Mouse (Mus musculus): ENCODE measurements around the gene Vcan.

The Vcan gene

GRCm38 (mm10) chr13:89726492-89726891 is 15.8 kb downstream of the Vcan start:
- no peak for DNase-seq (ENCODE audit: extremely low spot score, low spot score)

- no peak for DNase-seq (ENCODE audit: extremely low spot score, low spot score)
These were observed 21.8 kb downstream of the Vcan start for GRCm38 (mm10) chr13:89720497-89720896.

GRCm38 (mm10) chr13:89709497-89710201 is 32.7 kb downstream of the Vcan start:
- DNase-seq (ENCODE audit: extremely low spot score, low spot score), result no peak

GRCm38 (mm10) chr13:89708151-89708927 is 34.0 kb downstream of the Vcan start:
- no peak for DNase-seq (ENCODE audit: extremely low spot score, low spot score)

DNA sequence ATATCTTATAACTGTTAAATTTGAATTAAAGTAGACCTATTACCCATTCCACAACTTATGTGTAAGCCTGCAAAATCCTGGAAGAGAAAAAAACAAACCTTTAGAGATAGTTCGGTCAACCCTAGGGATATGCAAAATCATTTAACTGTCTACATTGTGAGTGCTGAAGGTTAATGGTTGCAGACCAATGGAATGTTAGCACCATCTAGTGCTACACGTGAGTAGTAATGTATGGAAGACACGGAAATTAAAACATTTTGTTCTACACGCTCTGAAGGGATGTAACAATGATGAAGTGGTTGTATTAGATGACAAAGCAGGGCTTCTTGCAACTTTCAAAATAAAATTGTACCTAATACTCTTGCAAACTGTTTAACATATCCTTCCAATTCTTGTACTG is 39.9 kb downstream of the Vcan start:
- no peak for DNase-seq (ENCODE audit: extremely low spot score, low spot score)

GRCm38 (mm10) chr13:89699998-89700555 is 42.2 kb downstream of the Vcan start:
- no peak for DNase-seq (ENCODE audit: extremely low spot score, low spot score)

DNA sequence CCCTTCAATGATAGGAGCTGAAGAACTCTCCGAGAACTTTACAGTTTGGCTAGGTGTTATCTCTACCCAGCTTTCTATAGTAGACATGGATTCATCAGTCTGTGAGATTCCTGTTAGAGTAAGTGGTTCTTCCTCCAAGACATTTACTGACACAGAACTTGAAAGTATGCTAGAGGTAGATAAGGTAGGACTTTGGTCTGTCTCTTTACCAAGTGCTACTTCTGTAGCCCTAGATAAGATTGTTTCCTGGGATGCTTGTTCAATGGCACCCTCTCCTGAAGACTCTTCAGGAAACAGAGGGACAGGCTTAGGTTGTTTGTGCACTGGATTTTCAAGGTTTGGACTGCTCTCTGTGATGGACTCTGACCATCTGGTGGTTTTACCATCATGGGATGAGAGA is 49.7 kb downstream of the Vcan start:
- no peak for DNase-seq (ENCODE audit: extremely low spot score, low spot score)

GRCm38 (mm10) chr13:89683490-89683889 is 58.8 kb downstream of the Vcan start:
- no peak for DNase-seq (ENCODE audit: extremely low spot score, low spot score)

GRCm38 (mm10) chr13:89682254-89682653 is 60.1 kb downstream of the Vcan start:
- no peak for DNase-seq (ENCODE audit: extremely low spot score, low spot score)

GRCm38 (mm10) chr13:89679756-89680155 is 62.6 kb downstream of the Vcan start:
- DNase-seq (ENCODE audit: extremely low spot score, low spot score), result no peak

- no peak for DNase-seq (ENCODE audit: extremely low spot score, low spot score)
These were observed 71.8 kb downstream of the Vcan start for GRCm38 (mm10) chr13:89670505-89670904.

GRCm38 (mm10) chr13:89668981-89669880 is 73.1 kb downstream of the Vcan start:
- no peak for DNase-seq (ENCODE audit: extremely low spot score, low spot score)

GRCm38 (mm10) chr13:89668069-89668468 is 74.2 kb downstream of the Vcan start:
- DNase-seq (ENCODE audit: extremely low spot score, low spot score), result no peak

- no peak for DNase-seq (ENCODE audit: extremely low spot score, low spot score)
These were observed 80.6 kb downstream of the Vcan start for GRCm38 (mm10) chr13:89661688-89662087.

DNA sequence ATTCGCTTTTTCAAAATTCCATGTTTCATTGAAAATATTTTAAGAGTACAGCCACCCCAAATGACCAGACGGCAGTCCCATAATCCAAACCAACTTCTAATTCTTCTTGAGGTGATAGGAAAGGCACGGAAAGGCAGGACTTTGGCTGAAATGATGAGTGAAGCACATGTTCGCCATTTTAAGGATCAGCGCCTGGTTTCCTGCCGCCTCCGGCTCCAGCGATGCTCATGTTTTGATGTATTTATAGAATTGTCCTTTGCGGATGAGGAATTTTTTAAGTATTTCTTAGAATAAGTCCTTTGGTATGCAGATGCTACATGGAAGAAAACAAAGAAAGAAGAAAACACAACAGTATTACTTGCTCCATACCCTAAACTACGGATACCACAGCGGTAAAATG is 85.3 kb downstream of the Vcan start:
- no peak for DNase-seq (ENCODE audit: extremely low spot score, low spot score)

GRCm38 (mm10) chr13:89653279-89653678 is 89.0 kb downstream of the Vcan start:
- DNase-seq (ENCODE audit: extremely low spot score, low spot score), result no peak

DNA sequence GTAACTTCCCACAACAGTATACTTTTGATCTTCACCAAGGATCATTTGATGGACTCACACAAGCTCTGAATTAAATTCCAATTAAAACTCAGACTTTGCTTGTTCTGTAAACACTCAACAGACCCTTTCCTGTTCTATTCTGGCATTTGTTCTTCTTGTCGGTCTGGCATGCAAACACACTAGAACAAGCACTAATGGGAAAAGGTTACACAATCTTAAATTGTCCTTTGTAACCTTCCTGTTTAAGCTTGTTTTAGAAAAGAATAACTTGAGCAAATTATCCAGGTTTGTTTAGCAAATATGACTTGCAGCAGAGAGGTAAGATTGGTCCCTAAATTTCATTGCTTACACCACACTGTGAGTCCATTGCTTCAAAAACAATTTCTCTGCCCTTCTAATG is 89.5 kb downstream of the Vcan start:
- no peak for DNase-seq (ENCODE audit: extremely low spot score, low spot score)

DNA sequence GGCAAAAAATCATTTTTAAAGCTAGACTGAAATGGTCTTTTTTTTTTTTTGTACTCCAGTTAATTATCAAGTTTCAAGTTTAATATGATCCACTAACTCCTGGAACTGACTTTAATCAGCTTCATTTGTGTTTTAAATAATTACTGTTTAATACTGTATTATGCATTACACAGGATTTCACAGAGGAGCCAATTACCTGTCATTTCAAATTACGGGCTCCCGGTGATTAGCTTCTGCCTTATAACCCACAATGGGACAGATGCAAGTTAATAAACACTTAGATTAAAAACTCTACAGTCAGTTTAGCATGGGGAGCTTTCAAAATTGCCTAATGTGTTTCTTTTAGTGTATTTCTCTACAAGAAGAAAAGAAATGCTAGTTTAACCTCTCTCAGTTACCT is 96.7 kb downstream of the Vcan start:
- no peak for DNase-seq (ENCODE audit: extremely low spot score, low spot score)

GRCm38 (mm10) chr13:89637012-89637411 is 105.3 kb downstream of the Vcan start:
- DNase-seq (ENCODE audit: extremely low spot score, low spot score), result no peak

- DNase-seq (ENCODE audit: extremely low spot score, low spot score), result no peak
These were observed 108.1 kb downstream of the Vcan start for GRCm38 (mm10) chr13:89634137-89634683.

- no peak for DNase-seq (ENCODE audit: extremely low spot score, low spot score)
These were observed 123.2 kb downstream of the Vcan start for GRCm38 (mm10) chr13:89619064-89619463.
